Mouse (Mus musculus): ENCODE measurements around the gene Gpc6.

Gpc6 gene

DNA sequence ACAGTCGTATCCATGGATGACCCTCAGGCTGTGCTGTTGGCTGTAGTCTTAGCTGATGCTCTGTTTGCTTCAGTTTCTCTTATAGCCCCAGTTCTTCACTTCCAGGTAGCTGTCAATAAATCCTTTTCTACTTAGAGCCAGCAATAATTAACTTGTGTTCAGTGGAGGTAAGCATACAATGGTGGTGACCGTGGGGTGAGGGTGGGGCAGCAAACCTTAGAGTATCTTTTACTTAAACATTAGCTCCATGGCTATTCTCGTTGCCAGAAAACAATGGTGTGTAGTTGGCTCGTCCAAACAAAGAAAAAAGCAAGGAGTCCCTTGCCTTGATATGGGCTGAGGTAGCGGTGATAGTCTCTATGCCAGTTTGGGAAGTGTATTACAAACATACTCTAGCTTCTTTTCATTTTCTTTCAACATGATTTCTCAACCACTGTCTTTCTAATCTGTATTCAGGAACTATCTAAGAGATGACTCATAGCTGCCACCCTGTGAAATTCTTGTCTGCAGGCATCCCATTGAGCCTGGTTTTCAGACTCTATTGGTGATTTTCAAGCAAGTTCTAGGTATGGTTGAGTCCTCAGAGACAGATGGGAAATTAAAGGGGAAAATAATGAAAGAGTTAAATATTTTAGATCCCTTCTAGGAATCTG is 22.9 kb downstream of the Gpc6 start:
- no peak for DNase-seq (ENCODE audit: low spot score in 2 of 2)

DNA sequence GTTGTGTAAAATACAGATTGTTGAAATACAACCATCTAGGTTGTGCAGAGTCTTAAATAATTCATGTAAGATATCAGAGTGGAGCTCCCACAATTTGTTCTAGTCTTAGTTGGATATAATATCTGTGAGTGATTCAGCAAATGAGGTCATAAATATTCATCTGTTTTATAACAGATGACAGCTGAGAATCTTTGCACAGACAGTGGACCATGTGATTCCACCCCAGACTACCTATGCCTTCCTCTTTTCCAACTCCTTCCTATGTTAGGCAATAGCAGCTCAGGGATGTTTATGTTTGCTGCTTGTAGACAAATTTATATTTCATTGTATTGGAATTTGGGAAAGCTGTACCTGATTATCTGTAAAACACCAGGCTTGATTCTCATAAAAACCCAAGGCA is 32.0 kb downstream of the Gpc6 start:
- no peak for DNase-seq (ENCODE audit: low spot score in 2 of 2)

DNA sequence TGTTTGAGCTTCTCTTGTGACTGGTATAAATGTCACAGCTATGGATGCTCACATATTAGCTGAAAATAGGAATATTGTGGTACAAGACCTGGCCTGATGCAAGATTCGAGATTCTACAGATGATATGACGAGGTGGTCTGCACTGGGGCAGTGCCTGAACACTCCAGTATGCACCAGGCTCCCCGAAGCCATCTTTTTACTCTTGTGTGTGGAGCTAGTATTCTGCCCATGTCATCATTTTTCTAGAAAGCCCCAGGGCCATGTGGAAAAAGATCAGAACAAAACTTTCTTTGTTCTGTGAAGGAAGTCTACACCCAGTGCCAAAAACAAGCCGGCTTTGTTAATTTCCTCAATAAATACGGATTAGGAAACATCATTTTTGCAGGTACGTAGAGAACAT is 39.7 kb downstream of the Gpc6 start:
- DNase-seq (ENCODE audit: low spot score in 2 of 2) = no peak

DNA sequence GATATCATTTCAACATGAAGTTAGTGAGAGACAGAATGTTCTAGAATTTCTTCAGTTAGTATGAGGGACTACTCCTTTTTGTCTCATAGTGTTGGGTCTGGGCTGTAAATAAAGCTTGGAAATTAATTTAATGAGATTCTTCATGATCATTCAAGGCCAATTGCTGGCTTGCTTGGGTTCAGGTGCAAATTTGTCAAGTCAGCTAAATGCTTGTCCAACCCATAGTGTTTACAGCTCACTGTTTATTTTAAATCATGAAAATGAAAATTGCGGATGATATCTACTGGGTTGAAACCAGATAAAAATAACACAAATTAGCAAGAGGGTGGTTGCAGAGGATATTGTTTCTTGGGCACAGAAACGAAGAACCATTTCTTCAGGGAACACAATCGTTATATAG is 49.6 kb downstream of the Gpc6 start:
- no peak for DNase-seq (ENCODE audit: low spot score in 2 of 2)

DNA sequence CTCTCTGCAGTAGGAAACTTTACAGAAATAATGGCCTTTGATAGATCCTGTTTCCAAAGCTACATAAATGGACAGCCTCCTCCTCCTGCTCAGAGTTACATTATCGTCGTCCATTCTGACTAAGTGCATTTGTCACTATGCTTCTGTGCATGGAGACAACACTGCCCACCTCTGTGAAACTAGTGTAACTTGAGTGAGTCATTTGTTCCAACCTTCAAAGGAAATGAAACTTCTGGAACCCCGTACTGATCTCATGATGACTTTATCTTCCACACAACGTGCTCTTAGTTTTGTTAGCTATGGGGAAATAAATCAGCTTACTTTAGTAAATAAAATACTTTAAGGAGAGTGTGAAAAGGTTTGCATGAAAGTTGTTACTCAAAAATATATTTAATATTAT is 50.1 kb downstream of the Gpc6 start:
- no peak for DNase-seq (ENCODE audit: low spot score in 2 of 2)

DNA sequence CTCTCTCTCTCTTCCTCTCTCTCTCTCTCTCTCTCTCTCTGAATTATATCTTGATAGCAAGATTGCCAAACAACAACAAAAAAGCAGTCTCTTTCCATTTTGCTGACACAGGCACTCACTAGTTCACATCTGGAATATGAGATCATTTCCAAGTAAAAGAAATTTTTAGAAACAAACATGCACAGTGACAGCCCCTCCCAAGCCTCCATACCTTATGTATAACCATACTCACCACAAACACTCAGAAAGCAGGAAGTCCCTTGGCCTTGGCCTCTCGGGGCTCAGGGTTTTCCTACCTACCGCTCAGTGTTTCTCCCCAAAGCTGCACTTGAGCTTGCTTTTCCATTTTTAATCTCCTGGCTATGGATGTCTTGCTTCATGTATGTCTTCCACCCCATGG is 52.1 kb downstream of the Gpc6 start:
- no peak for DNase-seq (ENCODE audit: low spot score in 2 of 2)

DNA sequence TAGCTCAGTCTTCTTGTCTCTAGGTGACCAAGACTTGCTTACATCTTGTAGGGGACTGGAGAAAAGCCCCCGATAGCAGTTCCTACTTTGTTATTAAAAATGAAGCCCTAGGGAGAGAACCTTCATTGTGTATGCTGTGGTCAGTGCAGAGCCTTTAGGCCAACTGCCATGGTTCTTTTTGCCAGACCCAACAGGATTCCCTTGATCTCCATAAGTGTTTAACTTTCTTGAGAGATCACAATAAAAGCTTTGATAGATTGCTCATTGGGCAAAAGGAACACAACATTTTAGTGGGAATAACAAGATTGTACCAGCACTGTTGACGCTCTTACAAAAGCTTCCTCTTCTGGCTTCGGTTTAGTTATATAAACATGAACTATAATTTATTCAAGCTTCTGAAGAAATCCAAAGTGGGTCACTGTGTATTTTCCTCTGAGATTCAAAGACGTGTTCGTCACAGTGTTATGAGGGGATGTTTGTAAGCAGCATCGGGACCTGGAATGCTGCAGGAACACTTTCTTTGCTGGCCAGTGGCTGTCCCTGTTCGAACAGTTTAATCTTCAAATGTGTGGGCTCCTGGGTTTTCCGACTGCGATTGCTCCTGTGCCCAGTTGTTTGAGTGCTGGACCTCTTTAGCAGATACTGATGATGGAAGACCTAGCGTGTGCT is 54.7 kb downstream of the Gpc6 start:
- peak in 1 of 2 experiments; percentile 13 for DNase-seq (ENCODE audit: low spot score in 2 of 2)

DNA sequence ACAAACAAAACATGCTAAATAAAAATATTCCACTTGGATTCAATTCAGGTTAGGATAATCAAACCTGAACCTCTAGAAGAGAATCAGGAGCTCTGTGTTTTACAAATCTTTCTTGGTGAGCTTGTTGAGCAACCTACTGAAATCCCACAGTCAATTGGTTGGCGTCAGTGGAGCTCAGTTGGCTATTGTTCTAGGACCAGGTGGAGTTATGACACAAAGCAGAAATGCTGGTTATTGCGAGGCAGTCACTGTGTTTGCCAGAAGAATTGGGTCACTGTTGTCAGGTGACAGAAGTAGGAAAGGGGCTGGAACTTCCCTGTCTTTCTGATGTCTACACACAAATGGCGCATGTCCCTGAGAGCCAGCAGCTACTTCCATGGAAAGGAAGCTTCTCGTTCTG is 56.6 kb downstream of the Gpc6 start:
- DNase-seq (ENCODE audit: low spot score in 2 of 2) = no peak

DNA sequence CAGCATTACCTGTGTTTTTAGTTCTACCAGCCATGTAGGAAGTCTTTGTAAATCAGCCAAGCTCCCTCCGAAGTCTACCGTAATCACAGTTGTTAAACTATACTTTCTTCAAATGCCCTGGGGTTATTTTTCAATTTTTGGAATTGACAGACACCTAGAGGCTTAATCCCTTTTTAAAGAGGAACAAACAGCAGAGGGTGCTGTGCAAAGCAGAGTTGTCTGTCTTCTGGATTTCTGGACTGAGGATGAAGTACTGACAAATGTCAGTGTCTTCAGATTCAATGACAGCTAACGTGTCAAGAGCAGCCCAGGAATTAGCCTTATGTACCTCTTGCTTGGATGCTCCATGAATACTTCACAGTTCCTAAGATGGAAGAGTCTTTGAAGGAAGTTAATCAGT is 62.2 kb downstream of the Gpc6 start:
- no peak for DNase-seq (ENCODE audit: low spot score in 2 of 2)

DNA sequence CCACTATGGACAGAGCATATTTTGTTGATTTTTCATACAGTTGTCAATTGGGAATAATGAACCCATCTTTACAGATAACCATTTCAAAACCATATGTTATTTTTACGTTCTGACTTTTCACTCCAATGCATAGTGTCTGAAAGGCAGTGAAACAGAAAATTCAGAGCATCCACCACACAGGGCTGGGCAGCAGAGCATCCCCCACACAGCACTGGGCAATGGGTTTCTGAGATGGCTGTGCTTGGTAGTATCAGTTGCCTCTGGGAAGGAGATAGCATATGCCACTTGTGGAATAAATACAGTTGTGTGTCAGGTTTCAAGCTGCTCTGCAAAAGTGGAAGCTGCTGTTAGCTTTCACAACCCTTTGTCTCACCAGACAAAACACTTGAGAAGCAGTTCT is 75.3 kb downstream of the Gpc6 start:
- no peak for DNase-seq (ENCODE audit: low spot score in 2 of 2)

DNA sequence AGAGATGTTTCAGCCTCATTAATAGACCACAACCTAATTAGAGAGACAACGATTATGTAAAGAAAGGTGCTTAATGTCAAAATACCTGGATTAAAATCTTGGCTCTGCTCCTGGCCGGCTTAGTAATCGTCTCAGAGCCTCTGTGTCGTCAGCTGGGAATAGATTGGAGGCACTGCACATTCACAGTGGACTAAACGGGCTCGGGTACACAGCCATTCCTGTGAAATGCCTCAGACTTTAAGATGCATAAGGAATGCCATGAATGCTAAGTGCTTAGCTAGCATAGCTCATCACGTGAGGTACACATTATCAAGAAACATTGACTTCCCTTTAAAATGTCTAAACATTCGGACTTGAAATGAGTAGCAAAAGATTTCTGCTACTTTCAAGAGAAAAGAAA is 77.2 kb downstream of the Gpc6 start:
- no peak for DNase-seq (ENCODE audit: low spot score in 2 of 2)

DNA sequence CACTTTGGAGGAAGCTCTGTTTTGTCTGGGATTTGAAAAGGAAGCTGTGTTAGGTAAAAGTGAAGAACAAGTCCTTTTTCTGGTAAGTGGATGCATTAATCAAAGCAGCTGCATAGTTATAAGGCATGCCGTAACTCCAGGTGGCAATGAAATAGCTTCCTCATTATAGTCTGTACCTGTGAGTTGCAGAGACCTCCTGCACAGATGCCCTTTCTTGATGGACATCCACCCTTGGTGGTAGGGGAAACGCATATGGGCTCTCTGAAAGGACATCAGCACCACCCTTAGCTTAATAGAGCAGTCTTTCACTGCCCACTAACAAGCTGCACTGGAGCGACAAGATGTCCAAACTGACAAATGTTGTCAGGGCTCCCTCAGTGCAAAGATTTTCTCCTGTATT is 83.7 kb downstream of the Gpc6 start:
- no peak for DNase-seq (ENCODE audit: low spot score in 2 of 2)

DNA sequence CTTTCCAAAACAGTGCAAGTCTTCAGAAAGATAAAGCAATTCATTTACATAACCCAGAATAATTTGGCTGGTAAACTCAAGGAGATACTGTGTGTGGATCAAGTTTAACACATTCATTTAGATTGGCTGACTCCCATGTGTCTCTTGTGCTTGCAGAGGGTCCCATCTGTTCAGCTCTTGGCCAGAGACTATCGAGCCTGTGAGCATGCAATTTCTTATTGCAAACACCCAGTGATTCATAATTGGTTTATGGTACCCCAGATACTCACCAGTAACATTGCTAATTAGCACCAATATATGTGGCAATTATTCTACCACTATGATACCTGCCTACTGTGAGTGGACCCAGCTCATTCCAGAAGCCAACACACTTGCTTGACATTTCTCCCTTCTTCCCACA is 87.9 kb downstream of the Gpc6 start:
- DNase-seq (ENCODE audit: low spot score in 2 of 2) = no peak

DNA sequence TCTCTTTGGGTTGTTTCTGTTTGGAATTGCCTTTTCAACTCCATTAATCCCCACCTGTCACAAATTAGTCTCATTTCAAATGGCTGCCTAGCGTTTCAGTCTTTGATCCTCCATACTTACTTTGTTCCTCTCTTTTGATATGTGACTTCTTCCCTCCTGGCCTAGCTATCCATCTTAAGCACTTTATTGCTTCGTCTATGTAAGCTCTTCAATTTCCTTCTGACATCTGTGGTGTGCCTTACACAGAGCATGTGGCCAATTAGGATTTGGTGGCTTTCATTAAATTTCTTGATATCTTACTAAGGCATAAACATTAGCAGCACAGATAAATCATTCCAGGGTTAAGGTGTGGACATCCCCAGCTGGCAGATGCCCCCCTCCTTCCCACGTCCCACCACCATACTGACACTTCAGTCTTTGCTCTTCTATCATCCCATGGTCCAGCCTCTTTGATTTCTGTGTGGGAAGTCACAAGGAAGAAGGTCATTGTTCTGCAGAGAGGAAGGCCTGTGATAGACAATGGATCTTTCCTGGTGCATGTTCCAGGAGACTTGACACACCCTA is 88.5 kb downstream of the Gpc6 start:
- DNase-seq (ENCODE audit: low spot score in 2 of 2) = no peak

DNA sequence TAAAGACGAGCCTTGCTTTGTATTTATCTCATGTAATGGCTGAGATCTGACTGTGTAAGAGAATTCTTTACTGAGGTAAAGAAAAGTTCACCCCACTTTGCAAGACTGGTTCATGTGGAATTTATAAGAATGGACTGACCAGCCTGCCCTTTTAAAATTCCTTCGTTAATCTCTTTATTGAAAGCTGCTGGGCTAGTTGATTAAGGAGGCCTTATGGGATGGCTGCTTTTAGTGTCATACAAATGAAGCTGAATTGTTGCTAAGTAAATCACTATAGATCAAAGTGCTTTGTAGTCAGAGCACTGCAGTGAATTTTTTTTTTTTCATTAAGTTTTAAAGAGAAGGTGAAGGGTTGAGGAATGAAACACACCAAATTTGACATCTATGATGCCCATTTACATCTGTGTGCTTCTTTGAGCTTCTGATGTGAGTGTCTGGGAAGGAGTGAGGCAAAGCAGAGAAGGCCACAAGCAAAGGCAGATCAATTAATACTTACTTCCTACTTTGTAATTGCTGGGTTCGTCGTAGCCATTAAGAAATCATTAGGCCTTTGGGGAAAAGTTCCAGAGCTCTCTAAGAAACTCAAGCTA is 90.3 kb downstream of the Gpc6 start:
- no peak for DNase-seq (ENCODE audit: low spot score in 2 of 2)

DNA sequence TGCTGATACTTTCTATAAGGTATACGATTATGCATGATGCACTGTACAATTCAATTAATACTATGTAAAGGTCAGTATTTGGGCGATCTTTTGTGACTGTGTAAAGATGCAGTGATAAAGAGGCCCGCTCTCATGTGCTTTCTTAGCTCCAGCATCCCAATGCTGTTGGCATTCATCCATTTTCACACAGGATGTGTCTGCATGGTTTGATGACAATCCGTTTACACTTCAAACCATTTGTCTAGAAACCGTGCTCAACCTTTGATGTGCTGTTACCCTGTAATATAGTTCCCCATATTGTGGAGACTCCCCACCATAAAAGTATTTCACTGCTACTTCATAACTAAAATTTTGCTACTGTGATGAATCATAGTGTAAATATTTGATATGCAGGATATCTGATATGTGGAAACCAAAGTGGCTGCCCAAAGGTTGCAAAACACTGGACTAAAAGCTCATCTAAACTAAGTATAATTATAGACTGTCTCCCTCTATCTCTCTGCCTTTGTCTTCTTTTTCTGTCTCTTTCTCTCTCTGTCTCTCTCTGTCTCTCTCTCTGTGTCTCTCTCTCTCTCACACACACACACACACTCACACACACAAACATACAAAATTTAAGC is 97.2 kb downstream of the Gpc6 start:
- no peak for DNase-seq (ENCODE audit: low spot score in 2 of 2)

DNA sequence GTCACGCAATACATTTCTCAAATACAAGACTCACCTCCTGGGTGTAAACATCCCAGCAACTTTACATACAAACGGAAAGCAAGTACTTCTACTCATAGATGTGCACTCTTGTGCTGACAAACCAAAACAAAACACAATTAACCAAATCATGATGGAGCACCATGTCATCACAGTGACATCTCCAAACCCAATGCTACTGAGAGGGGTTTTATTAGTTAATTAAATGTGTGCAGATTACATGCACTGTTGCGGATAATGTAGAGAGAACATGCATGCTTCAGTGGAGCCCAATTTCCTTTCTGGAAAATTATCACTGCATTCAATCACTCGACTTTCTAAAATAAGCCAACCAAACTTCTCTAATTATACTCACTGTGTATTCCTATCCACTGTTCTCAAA is 109.0 kb downstream of the Gpc6 start:
- DNase-seq (ENCODE audit: low spot score in 2 of 2) = no peak

DNA sequence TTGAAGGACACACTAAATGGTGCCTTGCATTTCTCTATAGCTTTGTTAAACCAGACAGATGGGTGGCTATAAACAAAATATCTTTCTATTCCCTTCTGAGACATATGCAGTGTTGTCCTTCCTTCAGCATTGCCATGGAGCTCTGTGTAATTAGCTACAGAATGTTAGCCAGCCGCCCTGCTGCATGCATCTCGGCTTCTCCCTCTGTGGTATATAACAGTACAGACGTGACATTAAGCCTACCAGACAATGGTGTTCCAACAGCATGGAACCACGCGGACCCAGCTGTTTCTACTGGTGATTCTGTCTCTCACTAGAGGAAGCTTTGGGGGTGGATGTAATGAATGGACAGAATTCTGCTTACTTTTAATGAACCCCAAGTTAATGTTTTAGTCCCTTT is 115.9 kb downstream of the Gpc6 start:
- DNase-seq (ENCODE audit: low spot score in 2 of 2) = peak; percentile 16 to 33

DNA sequence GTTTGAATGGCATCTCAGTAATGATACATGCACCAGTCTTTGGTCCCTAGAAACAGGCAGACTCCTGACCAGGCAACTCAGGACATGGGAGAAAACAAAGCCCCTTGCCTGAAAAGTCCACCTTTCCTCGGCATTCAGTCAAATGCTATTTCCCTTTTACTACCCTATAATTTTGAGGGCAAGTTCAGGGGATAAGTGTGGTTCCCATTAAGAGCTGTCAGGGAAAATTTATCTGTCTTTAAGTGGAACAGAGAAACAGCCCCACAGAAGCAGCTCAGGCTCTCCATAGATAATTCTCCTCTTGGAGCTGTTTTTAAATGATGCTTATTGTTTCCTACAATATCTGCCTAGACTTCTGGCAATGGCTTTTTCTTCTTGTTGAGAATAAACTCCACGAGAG is 123.8 kb downstream of the Gpc6 start:
- no peak for DNase-seq (ENCODE audit: low spot score in 2 of 2)

DNA sequence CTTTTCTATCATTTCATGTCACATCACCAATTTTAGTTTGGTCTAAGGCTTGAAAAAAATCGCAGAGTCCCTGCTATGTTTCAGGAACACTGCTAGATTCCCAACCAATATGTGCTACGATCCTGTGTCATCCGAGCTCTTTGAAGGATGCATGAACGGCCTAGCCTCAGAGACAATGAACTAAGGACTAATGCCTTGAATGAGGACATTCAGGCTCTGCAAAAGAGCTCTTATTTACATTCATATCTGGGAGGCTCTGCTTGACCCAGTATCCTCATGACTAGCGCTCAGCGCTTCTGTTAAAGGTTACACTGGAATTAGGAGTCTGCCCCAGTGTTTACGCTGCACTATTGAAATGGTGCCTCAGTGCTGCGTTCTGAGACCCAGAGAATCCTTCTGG is 125.8 kb downstream of the Gpc6 start:
- no peak for DNase-seq (ENCODE audit: low spot score in 2 of 2)

DNA sequence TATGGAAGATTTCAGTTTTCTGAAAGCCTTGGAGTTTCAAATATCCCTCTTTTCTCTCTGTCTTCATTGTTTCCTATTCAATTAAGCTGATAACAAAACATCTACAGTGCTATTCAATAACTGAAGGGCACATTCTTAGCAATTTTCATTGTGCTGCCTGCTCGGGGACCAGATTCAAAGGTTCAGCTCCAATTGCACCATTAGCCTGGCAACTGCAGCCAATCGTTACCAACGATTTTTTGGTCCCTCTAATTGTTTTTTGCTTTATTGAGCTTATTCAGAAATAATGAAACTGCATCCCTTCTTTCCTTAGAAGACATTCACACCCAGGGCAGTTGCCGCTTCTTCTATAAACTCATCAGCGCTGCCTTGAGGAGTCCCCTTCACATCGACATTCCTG is 128.2 kb downstream of the Gpc6 start:
- DNase-seq (ENCODE audit: low spot score in 2 of 2) = no peak

DNA sequence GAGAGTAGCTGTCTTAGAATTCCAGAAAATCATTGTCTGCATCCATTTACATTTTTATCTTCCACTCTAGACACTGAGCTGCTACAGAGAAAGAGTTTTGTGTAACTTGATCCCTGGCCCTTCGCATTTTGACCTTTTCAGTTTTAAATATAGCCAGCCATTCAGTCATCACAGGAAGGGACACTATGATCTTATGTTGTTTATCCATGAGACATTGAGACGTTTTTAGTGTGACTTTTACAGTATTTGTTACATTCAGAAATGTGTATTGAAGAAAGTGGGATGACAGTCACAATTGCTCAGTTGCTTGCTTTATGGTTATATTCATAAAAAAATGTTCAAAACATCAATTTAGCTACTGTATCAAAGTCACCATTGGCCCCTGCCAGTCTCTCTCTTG is 130.0 kb downstream of the Gpc6 start:
- DNase-seq (ENCODE audit: low spot score in 2 of 2) = no peak

DNA sequence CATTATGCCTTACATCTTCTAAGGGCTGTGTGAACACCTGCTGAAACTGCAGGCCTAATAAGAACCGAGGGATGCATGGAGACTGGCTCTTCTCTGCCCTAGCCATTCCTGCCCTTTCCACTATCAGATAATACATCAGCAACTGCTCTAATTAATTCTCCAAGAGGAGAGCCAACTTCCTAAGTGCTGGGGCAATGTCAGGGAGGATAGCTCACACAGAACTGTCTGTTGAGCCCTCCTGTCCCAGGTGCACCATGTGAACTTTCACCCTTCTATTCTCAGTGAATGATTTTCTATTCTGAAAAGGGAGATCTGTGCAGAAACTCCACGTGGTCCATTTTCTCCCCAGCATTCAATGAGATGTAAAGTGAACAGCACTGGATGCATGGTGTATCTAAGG is 136.0 kb downstream of the Gpc6 start:
- no peak for DNase-seq (ENCODE audit: low spot score in 2 of 2)

Measured in right cerebral cortex, adult 2 months (tissue).